Mouse (Mus musculus) midbrain, embryonic 10.5 days (tissue): ENCODE results near the gene Ccne1. TPM values are rescaled to one million over a fixed set of nuclear protein-coding genes. Genes with fewer than 3 reads are reported as not detected.
"Not testable (repeated sequence)": the region's sequence is repeated elsewhere in the genome, so short reads cannot be mapped to it uniquely, and the experiment has no call there.

Source experiments
- DNase-seq: peaks from one replicate; pipeline ENCODE4 v3.0.0-alpha.2; 2017; ENCODE audit warnings: low spot score
- H3K27ac ChIP-seq: fragments of 300-500 bp; sonication (generic); replicated peaks from 2 replicates; pipeline ENCODE4 v1.5.1; 2016; ENCODE audit warnings: mild to moderate bottlenecking
- H3K27me3 ChIP-seq: fragments of 300-500 bp; sonication (generic); 2 replicates; pipeline ENCODE4 v1.6.1; 2016; ENCODE audit warnings: low read depth, mild to moderate bottlenecking; ENCODE audit not compliant: poor library complexity, severe bottlenecking
- H3K36me3 ChIP-seq: fragments of 300-500 bp; sonication (generic); 2 replicates; pipeline ENCODE4 v1.6.1; 2016; ENCODE audit warnings: mild to moderate bottlenecking, moderate library complexity
- H3K4me1 ChIP-seq: fragments of 300-500 bp; sonication (generic); 2 replicates; pipeline ENCODE4 v1.6.1; 2016
- H3K4me3 ChIP-seq: fragments of 300-500 bp; sonication (generic); 2 replicates; pipeline ENCODE4 v1.5.1; 2016; ENCODE audit warnings: mild to moderate bottlenecking, moderate library complexity
- H3K9me3 ChIP-seq: fragments of 300-500 bp; sonication (generic); replicated peaks from 2 replicates; pipeline ENCODE4 v1.6.1; 2016; ENCODE audit warnings: mild to moderate bottlenecking
- WGBS: fragments of 180-500 bp; shearing (Covaris S2); methylation state at CpG from one replicate; pipeline ENCODE4 v1.1.7; 2016; 5-methylcytosine and 5-hydroxymethylcytosine counted together
- polyA plus RNA-seq: library from polyadenylated mRNA; unstranded; fragments of >200 nt; fragmentation: Nextera tagmentation; extraction: Ambion mirVana; gene quantifications from 2 replicates; pipeline ENCODE4 v1.2.1, GENCODE M21; 2016

Ccne1 gene
- polyA plus RNA-seq, 1 experiment from 2014 or later = 94.2 TPM

- H3K36me3 ChIP-seq = no peaks in the 10 kb centered on the region
- H3K27ac ChIP-seq = no peak overlapping the region; the same call in 1 of the 2 replicates
- no peaks in the 10 kb centered on the region for H3K9me3 ChIP-seq
- no peak overlapping the region for H3K4me3 ChIP-seq
- no peaks in the 10 kb centered on the region for H3K4me1 ChIP-seq
- no peak for DNase-seq
- H3K27me3 ChIP-seq = no peaks in the 10 kb centered on the region
- 82% methylated on average over 12 of the region's 12 CpGs for WGBS
These were observed 18.3 kb upstream of the Ccne1 start for GRCm38 (mm10) chr7:38125565-38126159.

- WGBS = 89% methylated on average over 2 of the region's 2 CpGs
- not testable (repeated sequence) for H3K4me3 ChIP-seq, H3K9me3 ChIP-seq, H3K4me1 ChIP-seq, H3K36me3 ChIP-seq, H3K27me3 ChIP-seq, H3K27ac ChIP-seq, DNase-seq
These were observed 16.8 kb upstream of the Ccne1 start for GRCm38 (mm10) chr7:38124164-38124563.

GRCm38 (mm10) chr7:38118594-38118993 is 11.3 kb upstream of the Ccne1 start:
- H3K27ac ChIP-seq = no peak overlapping the region
- H3K4me1 ChIP-seq = 0 out of 2 replicates have a peak, but pooled peaks cover under 1% of the 10 kb centered on the region
- peaks cover 5% of the 10 kb centered on the region; the same call in 1 of the 2 replicates for H3K27me3 ChIP-seq
- no peaks in the 10 kb centered on the region for H3K9me3 ChIP-seq
- no peak for DNase-seq
- no peak overlapping the region for H3K4me3 ChIP-seq
- WGBS = 4% methylated on average over 1 of the region's 1 CpGs
- H3K36me3 ChIP-seq = no peaks in the 10 kb centered on the region

DNA sequence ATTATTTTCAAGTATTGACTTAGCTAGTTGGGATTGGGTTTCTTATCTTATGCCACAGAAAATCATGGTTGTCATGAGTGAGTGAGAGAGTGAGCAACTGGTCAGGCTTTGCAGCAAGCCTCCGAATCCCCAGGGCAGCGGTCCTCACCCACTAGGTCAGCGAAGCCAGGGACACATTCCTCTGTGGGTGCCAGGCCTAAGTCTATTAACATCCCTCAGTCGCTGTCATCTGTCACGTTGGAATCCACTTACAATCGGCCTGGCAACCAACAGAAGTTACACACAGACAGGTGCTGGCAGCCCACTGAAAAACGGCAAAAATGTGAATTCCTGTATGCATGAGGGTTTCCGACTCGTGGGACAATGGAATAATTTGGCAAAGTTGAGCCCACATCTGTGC is 5.1 kb upstream of the Ccne1 start:
- Histone ChIP-seq H3K27ac (peak overlapping the region; percentile 30), H3K9me3 (no peaks in the 10 kb centered on the region), H3K4me1 (peaks cover 31% of the 10 kb centered on the region), H3K4me3 (no peak overlapping the region), H3K36me3 (no peaks in the 10 kb centered on the region), H3K27me3 (peaks cover 18% of the 10 kb centered on the region)
- 92% methylated on average over 9 of the region's 9 CpGs for WGBS
- no peak for DNase-seq

GRCm38 (mm10) chr7:38111996-38112395 is 4.7 kb upstream of the Ccne1 start:
- no peaks in the 10 kb centered on the region for H3K36me3 ChIP-seq
- peaks cover 18% of the 10 kb centered on the region for H3K27me3 ChIP-seq
- peak overlapping the region; percentile 30 for H3K27ac ChIP-seq
- DNase-seq = peak; percentile 34
- peaks cover 34% of the 10 kb centered on the region for H3K4me1 ChIP-seq
- H3K9me3 ChIP-seq = no peaks in the 10 kb centered on the region
- no peak overlapping the region for H3K4me3 ChIP-seq
- WGBS = 57% methylated on average over 3 of the region's 3 CpGs

GRCm38 (mm10) chr7:38108260-38108632 is 912 bp upstream of the Ccne1 start:
- H3K27me3 ChIP-seq = peaks cover 18% of the 10 kb centered on the region
- H3K27ac ChIP-seq = peak overlapping the region; percentile 91
- peak overlapping the region; percentile 76 for H3K4me3 ChIP-seq
- DNase-seq = no peak
- WGBS = 25% methylated on average over 10 of the region's 10 CpGs
- peaks cover 59% of the 10 kb centered on the region for H3K4me1 ChIP-seq
- no peaks in the 10 kb centered on the region for H3K9me3 ChIP-seq
- peaks cover 24% of the 10 kb centered on the region for H3K36me3 ChIP-seq

GRCm38 (mm10) chr7:38106711-38107311 is 523 bp downstream of the Ccne1 start:
- H3K27me3 ChIP-seq = peaks cover 18% of the 10 kb centered on the region
- peak overlapping the region; percentile 91 for H3K27ac ChIP-seq
- H3K4me3 ChIP-seq = peak overlapping the region; percentile 76
- under 1% methylated on average over 40 of the region's 47 CpGs for WGBS
- H3K36me3 ChIP-seq = peaks cover 38% of the 10 kb centered on the region
- peak; percentile 63 for DNase-seq
- peaks cover 49% of the 10 kb centered on the region for H3K4me1 ChIP-seq
- no peaks in the 10 kb centered on the region for H3K9me3 ChIP-seq

DNA sequence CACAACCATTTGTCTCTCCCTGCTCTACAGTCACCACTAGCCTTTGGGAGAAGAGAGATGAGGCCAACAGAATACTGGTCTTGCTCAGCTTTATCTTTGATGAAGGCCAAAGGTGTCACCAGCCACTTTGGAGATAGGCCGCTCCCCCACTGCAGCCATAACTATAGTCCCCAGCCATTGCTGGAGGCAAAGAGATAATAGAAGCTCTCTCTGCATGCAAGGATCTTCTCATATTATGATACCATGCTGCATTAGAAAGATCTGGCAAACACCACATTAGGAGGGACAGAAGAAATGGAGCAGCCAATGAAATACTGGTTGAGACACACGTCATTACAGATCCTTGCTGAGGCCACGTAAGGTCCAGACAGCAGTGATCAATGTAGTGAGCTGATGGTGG is 2.0 kb downstream of the Ccne1 start:
- Histone ChIP-seq H3K36me3 (peaks cover 53% of the 10 kb centered on the region), H3K4me1 (peaks cover 44% of the 10 kb centered on the region), H3K4me3 (peak overlapping the region; percentile 76), H3K27ac (no peak overlapping the region), H3K9me3 (no peaks in the 10 kb centered on the region), H3K27me3 (peaks cover 18% of the 10 kb centered on the region)
- WGBS = 94% methylated on average over 3 of the region's 3 CpGs
- no peak for DNase-seq

- WGBS = 86% methylated on average over 5 of the region's 5 CpGs
- no peak overlapping the region for H3K27ac ChIP-seq
- H3K36me3 ChIP-seq = peaks cover 65% of the 10 kb centered on the region
- DNase-seq = no peak
- H3K4me3 ChIP-seq = no peak overlapping the region
- peaks cover 44% of the 10 kb centered on the region for H3K4me1 ChIP-seq
- H3K9me3 ChIP-seq = no peaks in the 10 kb centered on the region
- peaks cover 11% of the 10 kb centered on the region for H3K27me3 ChIP-seq
These were observed 3.2 kb downstream of the Ccne1 start for GRCm38 (mm10) chr7:38104097-38104496.

DNA sequence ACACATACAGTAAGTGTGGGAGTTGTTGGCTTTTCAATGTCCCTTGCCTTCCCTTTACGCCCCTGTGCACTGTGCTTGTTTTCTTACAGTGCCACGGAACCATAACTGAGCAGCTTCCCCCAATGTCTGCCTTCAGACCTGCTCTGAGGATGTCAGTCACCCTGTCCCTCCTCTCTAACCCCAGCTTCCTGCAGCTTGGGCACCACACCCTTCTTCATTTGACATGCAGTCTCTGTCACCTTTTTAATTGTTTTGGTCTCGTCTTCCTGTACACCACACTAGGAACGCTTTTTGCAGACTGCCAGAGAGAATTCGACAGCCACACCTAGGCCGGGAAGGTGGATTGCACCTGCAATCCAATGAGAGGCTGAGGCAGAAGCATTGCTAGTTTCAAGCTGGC is 13.0 kb downstream of the Ccne1 start:
- Histone ChIP-seq H3K27me3 (no peaks in the 10 kb centered on the region), H3K9me3 (no peaks in the 10 kb centered on the region), H3K4me1 (no peaks in the 10 kb centered on the region), H3K36me3 (peaks cover 33% of the 10 kb centered on the region), H3K27ac (no peak overlapping the region), H3K4me3 (no peak overlapping the region)
- WGBS = 84% methylated on average over 6 of the region's 6 CpGs
- DNase-seq = no peak

- H3K4me1 ChIP-seq = no peaks in the 10 kb centered on the region
- no peak overlapping the region for H3K27ac ChIP-seq
- WGBS = 69% methylated on average over 2 of the region's 2 CpGs
- H3K36me3 ChIP-seq = peaks cover 20% of the 10 kb centered on the region
- H3K27me3 ChIP-seq = 0 out of 2 replicates have a peak, but pooled peaks cover under 1% of the 10 kb centered on the region
- H3K9me3 ChIP-seq = no peaks in the 10 kb centered on the region
- DNase-seq = no peak
- H3K4me3 ChIP-seq = no peak overlapping the region
These were observed 14.2 kb downstream of the Ccne1 start for GRCm38 (mm10) chr7:38093101-38093500.

- Histone ChIP-seq H3K9me3 (no peaks in the 10 kb centered on the region), H3K27me3 (peaks cover 30% of the 10 kb centered on the region), H3K27ac (no peak overlapping the region), H3K36me3 (no peaks in the 10 kb centered on the region), H3K4me1 (peaks cover 15% of the 10 kb centered on the region), H3K4me3 (no peak overlapping the region)
- WGBS = 83% methylated on average over 7 of the region's 7 CpGs
- DNase-seq = no peak
These were observed 17.2 kb downstream of the Ccne1 start for GRCm38 (mm10) chr7:38089930-38090675.

- no peak for DNase-seq
- WGBS = 93% methylated on average over 2 of the region's 2 CpGs
- H3K4me3 ChIP-seq = no peak overlapping the region
- H3K9me3 ChIP-seq = no peaks in the 10 kb centered on the region
- no peaks in the 10 kb centered on the region for H3K36me3 ChIP-seq
- peaks cover 31% of the 10 kb centered on the region for H3K27me3 ChIP-seq
- no peak overlapping the region for H3K27ac ChIP-seq
- H3K4me1 ChIP-seq = peaks cover 23% of the 10 kb centered on the region
These were observed 18.9 kb downstream of the Ccne1 start for GRCm38 (mm10) chr7:38088456-38088855.
